Mouse (Mus musculus) kidney, postnatal 0 days (tissue): ENCODE measurements around the gene Meox1. TPM values are rescaled to one million over a fixed set of nuclear protein-coding genes. Genes with fewer than 3 reads are reported as not detected.
A peak's percentile ranks its signal among the peaks of the same experiment; 100 is the strongest.

Source experiments
- ATAC-seq: fragments of 200-750 bp; cut with Nextera tagmentation; replicated peaks from 2 replicates; pipeline ENCODE4 v1.8.0; 2017; ENCODE audit warnings: low read depth, moderate number of reproducible peaks, moderate TSS enrichment, moderate library complexity; ENCODE audit not compliant: low FRiP score
- DNase-seq: peaks from one replicate; pipeline ENCODE4 v3.0.0-alpha.2; 2016; ENCODE audit warnings: low spot score
- H3K27ac ChIP-seq: fragments of 300-500 bp; sonication (generic); 2 replicates; pipeline ENCODE4 v1.5.1; 2014; ENCODE audit warnings: mild to moderate bottlenecking
- H3K27me3 ChIP-seq: fragments of 300-500 bp; sonication (generic); 2 replicates; pipeline ENCODE4 v1.6.1; 2014; ENCODE audit warnings: low read length, mixed read lengths; ENCODE audit not compliant: insufficient read depth
- H3K36me3 ChIP-seq: fragments of 300-500 bp; sonication (generic); 2 replicates; pipeline ENCODE4 v1.6.1; 2014; ENCODE audit warnings: low read length, mixed read lengths; ENCODE audit not compliant: insufficient read depth
- H3K4me1 ChIP-seq: fragments of 300-500 bp; sonication (generic); replicated peaks from 2 replicates; pipeline ENCODE4 v1.6.1; 2014; ENCODE audit warnings: antibody characterized with exemption, low read length, mixed read lengths; ENCODE audit not compliant: insufficient read depth
- H3K4me2 ChIP-seq: fragments of 300-500 bp; sonication (generic); 2 replicates; pipeline ENCODE4 v1.6.1; 2014; ENCODE audit warnings: mild to moderate bottlenecking, low read length, moderate library complexity, mixed read lengths
- H3K4me3 ChIP-seq: fragments of 300-500 bp; sonication (generic); replicated peaks from 2 replicates; pipeline ENCODE4 v1.5.1; 2014; ENCODE audit warnings: low read depth, low read length
- H3K9ac ChIP-seq: fragments of 300-500 bp; sonication (generic); 2 replicates; pipeline ENCODE4 v1.6.1; 2014; ENCODE audit warnings: low read depth, low read length
- H3K9me3 ChIP-seq: fragments of 300-500 bp; sonication (generic); replicated peaks from 2 replicates; pipeline ENCODE4 v1.6.1; 2016; ENCODE audit warnings: low read length, inconsistent platforms, mixed read lengths
- CTCF ChIP-seq: IDR thresholded peaks from 2 replicates; pipeline ENCODE4 v1.5.1; 2016; ENCODE audit warnings: antibody characterized with exemption, low read depth, mild to moderate bottlenecking, moderate library complexity
- WGBS: fragments of 180-500 bp; shearing (Covaris S2); extraction: QIAGEN DNeasy Blood & Tissue Kit; methylation state at CpG from one replicate; pipeline ENCODE4 v1.1.7; 2014; 5-methylcytosine and 5-hydroxymethylcytosine counted together
- polyA plus RNA-seq: library from polyadenylated mRNA; unstranded; fragments of >200 nt; fragmentation: Nextera tagmentation; extraction: Ambion mirVana; gene quantifications from 2 replicates; pipeline ENCODE4 v1.2.1, GENCODE M21; 2015

Gene Meox1
- polyA plus RNA-seq, 1 experiment from 2014 or later, result 14.3 TPM

DNA sequence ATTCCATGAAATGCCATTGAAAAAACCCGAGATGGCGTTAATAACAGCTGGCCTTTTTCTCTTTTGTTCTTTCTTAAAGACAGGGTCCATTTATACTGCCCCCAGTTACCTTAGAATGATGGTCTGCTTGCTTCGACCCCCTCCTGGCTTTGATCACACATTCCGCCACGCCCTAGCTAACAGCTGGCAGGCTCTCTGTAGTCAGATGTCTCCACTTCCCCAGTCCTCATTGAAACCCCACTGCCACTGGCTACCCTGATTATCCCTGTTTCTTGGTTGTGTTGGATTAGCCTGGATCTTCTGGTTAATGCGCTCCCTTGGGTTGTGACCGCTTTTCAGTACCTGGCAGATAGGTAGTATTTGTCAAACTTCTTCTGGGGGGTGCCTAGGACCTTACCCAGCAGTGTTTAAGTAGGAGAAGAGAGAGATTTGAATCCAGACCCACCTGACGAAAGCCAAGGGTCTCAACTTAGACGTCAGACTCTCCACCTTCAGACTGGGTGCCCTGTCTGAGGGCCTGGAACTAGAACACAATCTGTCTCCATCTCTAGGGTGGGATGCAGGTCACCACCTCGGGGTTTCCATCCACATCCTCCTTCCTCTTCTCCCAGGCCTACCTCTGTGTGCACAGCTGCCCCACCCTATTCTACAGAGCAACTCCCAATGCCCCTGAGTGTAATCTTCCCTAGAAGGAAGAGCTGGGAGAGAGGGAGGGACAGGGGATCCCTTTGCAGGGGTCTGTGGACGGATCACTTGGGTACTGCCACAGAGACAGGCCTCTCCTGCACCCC lies 11.5 kb downstream of the Meox1 start:
- Histone ChIP-seq H3K9me3 (no peaks in the 10 kb centered on the region), H3K27me3 (0 out of 2 replicates have a peak, but pooled peaks cover 4% of the 10 kb centered on the region), H3K36me3 (no peaks in the 10 kb centered on the region), H3K4me1 (peaks cover 36% of the 10 kb centered on the region), H3K9ac (no peak overlapping the region), H3K27ac (no peak overlapping the region), H3K4me2 (no peak overlapping the region), H3K4me3 (no peak overlapping the region)
- DNase-seq (no peak), ATAC-seq (no peak)
- no peak for TF ChIP-seq CTCF
- WGBS, result 73% methylated on average over 11 of the region's 11 CpGs

- no peaks in the 10 kb centered on the region for H3K36me3 ChIP-seq
- peak overlapping the region; percentile 42 for H3K4me2 ChIP-seq
- peak; percentile 57 for ATAC-seq
- H3K27ac ChIP-seq, result peak overlapping the region; percentile 71; the same call in 1 of the 2 replicates
- no peaks in the 10 kb centered on the region for H3K9me3 ChIP-seq
- 0 out of 2 replicates have a peak, but pooled peaks cover 4% of the 10 kb centered on the region for H3K27me3 ChIP-seq
- peak overlapping the region; percentile 14; the same call in 1 of the 2 replicates for H3K9ac ChIP-seq
- H3K4me3 ChIP-seq, result no peak overlapping the region; the same call in 1 of the 2 replicates
- peaks cover 31% of the 10 kb centered on the region for H3K4me1 ChIP-seq
- peak; percentile 81 for DNase-seq
- TF ChIP-seq CTCF, result no peak
- 6% methylated on average over 24 of the region's 24 CpGs for WGBS
Observed at GRCm38 (mm10) chr11:101881604-101882071, 12.5 kb downstream of the Meox1 start.

DNA sequence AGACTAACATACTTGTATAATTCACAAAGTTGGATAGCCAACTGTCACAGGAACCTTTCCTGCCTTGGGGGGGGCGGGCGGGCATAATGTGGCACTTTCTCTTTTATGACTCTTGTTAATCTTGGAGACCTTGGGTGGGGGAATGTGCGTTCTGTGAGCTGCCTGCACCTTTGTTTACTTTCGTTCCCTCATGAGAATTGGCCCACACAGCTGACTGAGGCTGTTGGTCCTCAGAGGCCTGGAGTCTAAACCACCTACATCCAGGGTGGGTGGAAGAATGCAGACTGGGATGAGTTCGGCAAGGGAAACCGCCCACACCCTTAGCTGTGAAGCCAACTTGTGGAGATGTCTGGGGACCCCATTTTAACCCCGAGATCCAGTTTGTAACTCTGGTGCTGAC lies 13.0 kb downstream of the Meox1 start:
- H3K9ac ChIP-seq, result no peak overlapping the region

GRCm38 (mm10) chr11:101879672-101880071 lies 14.5 kb downstream of the Meox1 start:
- 72% methylated on average over 4 of the region's 4 CpGs for WGBS
- no peak for TF ChIP-seq CTCF
- H3K27ac ChIP-seq, result no peak overlapping the region
- 0 out of 2 replicates have a peak, but pooled peaks cover 4% of the 10 kb centered on the region for H3K27me3 ChIP-seq
- no peak overlapping the region for H3K9ac ChIP-seq
- H3K4me2 ChIP-seq, result no peak overlapping the region
- H3K36me3 ChIP-seq, result no peaks in the 10 kb centered on the region
- no peak for ATAC-seq
- H3K4me1 ChIP-seq, result peaks cover 18% of the 10 kb centered on the region
- no peak for DNase-seq
- H3K4me3 ChIP-seq, result no peak overlapping the region
- no peaks in the 10 kb centered on the region for H3K9me3 ChIP-seq

More for the DNA sequence above, 13.0 kb downstream of the Meox1 start:
- no peaks in the 10 kb centered on the region for H3K9me3 ChIP-seq
- TF ChIP-seq CTCF, result no peak
- H3K4me3 ChIP-seq, result no peak overlapping the region
- H3K27ac ChIP-seq, result peak overlapping the region; percentile 71; the same call in 1 of the 2 replicates
- H3K27me3 ChIP-seq, result 0 out of 2 replicates have a peak, but pooled peaks cover 4% of the 10 kb centered on the region
- H3K4me2 ChIP-seq, result peak overlapping the region; percentile 42
- DNase-seq (peak; percentile 32), ATAC-seq (no peak)
- H3K36me3 ChIP-seq, result no peaks in the 10 kb centered on the region
- H3K4me1 ChIP-seq, result peaks cover 26% of the 10 kb centered on the region
- 35% methylated on average over 7 of the region's 7 CpGs for WGBS

DNA sequence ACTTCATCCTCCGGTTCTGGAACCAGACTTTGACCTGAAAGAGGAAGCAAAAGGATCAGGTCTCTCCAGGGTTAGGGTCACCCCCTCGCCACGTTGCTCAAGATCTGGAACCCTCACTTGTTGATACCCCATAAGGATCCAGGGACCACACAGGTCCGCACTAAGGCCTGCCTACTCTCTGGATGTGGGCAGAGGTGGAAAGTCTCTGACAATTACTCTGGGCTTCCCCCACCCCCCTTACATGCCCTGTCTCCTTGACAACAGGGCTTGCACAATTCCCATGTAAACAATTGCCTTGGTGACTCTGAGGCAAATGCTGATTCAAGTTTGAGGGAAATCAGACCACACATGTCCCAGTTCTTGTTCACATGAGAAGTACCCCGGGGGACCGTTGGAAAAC lies 15.5 kb downstream of the Meox1 start:
- H3K9ac ChIP-seq, result no peak overlapping the region
- H3K4me3 ChIP-seq, result no peak overlapping the region
- H3K9me3 ChIP-seq, result no peaks in the 10 kb centered on the region
- no peak overlapping the region for H3K4me2 ChIP-seq
- no peak for TF ChIP-seq CTCF
- H3K36me3 ChIP-seq, result no peaks in the 10 kb centered on the region
- ATAC-seq, result no peak
- 0 out of 2 replicates have a peak, but pooled peaks cover 4% of the 10 kb centered on the region for H3K27me3 ChIP-seq
- 77% methylated on average over 6 of the region's 6 CpGs for WGBS
- H3K4me1 ChIP-seq, result peaks cover 23% of the 10 kb centered on the region
- DNase-seq, result no peak
- H3K27ac ChIP-seq, result no peak overlapping the region

- peaks cover 5% of the 10 kb centered on the region; the same call in 1 of the 2 replicates for H3K4me1 ChIP-seq
- WGBS, result 59% methylated on average over 5 of the region's 5 CpGs
- ATAC-seq, result no peak
Observed at GRCm38 (mm10) chr11:101874978-101875377, 19.2 kb downstream of the Meox1 start.

More at GRCm38 (mm10) chr11:101874978-101875377, 19.2 kb downstream of the Meox1 start:
- no peak overlapping the region for H3K4me2 ChIP-seq
- no peaks in the 10 kb centered on the region for H3K9me3 ChIP-seq
- no peak for TF ChIP-seq CTCF
- H3K9ac ChIP-seq, result no peak overlapping the region
- no peaks in the 10 kb centered on the region for H3K27me3 ChIP-seq
- no peak overlapping the region for H3K4me3 ChIP-seq
- H3K36me3 ChIP-seq, result no peaks in the 10 kb centered on the region
- H3K27ac ChIP-seq, result no peak overlapping the region
- no peak for DNase-seq
